Mouse (Mus musculus): ENCODE results near the gene Scrt2. TPM values are rescaled to one million over a fixed set of nuclear protein-coding genes. Genes with fewer than 3 reads are reported as not detected.

The Scrt2 gene
- polyA plus RNA-seq, 1 experiment from 2014 or later = 7.6 TPM

DNA sequence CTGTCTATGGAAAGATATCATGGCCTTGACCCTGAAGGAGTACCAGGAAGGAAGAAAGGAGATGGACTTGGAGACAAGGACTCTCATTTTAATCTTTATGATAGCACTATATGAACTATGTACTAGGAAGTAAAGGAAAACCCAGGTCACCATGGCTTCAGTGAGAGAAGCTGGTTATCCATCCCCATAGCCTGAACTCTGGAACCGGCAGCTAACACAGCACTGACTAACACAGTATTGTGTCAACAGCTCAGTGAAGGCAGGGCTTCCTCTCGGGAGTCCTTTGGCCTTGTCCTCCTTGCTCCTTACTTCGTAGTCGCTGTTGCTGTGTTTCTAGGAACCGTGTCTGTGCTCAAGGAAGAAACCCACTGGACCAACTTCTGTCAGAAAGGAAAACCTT is 28.1 kb downstream of the Scrt2 start:
- no peak overlapping the region for H3K9ac ChIP-seq (ENCODE audit: low read depth, low read length)
- no peaks in the 10 kb centered on the region; the same call in 1 of the 2 replicates for H3K36me3 ChIP-seq (ENCODE audit: control insufficient read depth, insufficient read depth, low read length)
- H3K9me3 ChIP-seq (ENCODE audit: control insufficient read depth, low read length) = peaks cover 2% of the 10 kb centered on the region; the same call in 1 of the 2 replicates
- WGBS = 89% methylated on average over 5 of the region's 5 CpGs
- no peak overlapping the region for H3K4me3 ChIP-seq (ENCODE audit: low read length)
- ATAC-seq = no peak
- H3K4me2 ChIP-seq (ENCODE audit: low read length) = no peak overlapping the region
- peaks cover 16% of the 10 kb centered on the region for H3K4me1 ChIP-seq (ENCODE audit: control insufficient read depth, insufficient read depth, low read depth, low read length)
- H3K27me3 ChIP-seq (replicated peaks; ENCODE audit: control insufficient read depth, insufficient read depth, low read length) = no peaks in the 10 kb centered on the region
- H3K27ac ChIP-seq (ENCODE audit: low read depth, low read length) = no peak overlapping the region

DNA sequence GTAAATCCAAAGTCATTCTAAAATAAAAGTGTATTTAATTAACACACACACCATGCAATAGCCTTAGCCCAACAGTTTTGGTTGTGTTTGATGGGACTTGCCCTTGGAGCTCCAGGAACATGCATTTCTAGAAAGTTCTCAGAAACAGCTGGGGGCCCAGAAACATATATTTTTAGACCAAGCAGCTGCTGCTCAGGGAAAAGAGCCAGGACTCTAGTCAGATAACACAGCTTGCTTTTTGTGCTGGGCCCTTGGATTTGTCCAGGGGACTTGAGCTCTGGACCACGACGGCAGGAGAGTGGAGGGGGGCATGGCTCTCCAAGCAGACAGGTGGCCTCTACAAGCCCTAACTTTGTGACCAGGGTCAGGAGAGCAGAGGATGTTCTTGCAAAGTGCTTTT is 30.0 kb downstream of the Scrt2 start:
- WGBS = 54% methylated on average over 2 of the region's 2 CpGs
- H3K27ac ChIP-seq (ENCODE audit: low read depth, low read length) = no peak overlapping the region
- no peaks in the 10 kb centered on the region; the same call in 1 of the 2 replicates for H3K36me3 ChIP-seq (ENCODE audit: control insufficient read depth, insufficient read depth, low read length)
- H3K9me3 ChIP-seq (ENCODE audit: control insufficient read depth, low read length) = peaks cover 2% of the 10 kb centered on the region; the same call in 1 of the 2 replicates
- no peak overlapping the region for H3K9ac ChIP-seq (ENCODE audit: low read depth, low read length)
- H3K27me3 ChIP-seq (replicated peaks; ENCODE audit: control insufficient read depth, insufficient read depth, low read length) = no peaks in the 10 kb centered on the region
- peaks cover 13% of the 10 kb centered on the region for H3K4me1 ChIP-seq (ENCODE audit: control insufficient read depth, insufficient read depth, low read depth, low read length)
- no peak overlapping the region for H3K4me2 ChIP-seq (ENCODE audit: low read length)
- H3K4me3 ChIP-seq (ENCODE audit: low read length) = no peak overlapping the region
- no peak for ATAC-seq

DNA sequence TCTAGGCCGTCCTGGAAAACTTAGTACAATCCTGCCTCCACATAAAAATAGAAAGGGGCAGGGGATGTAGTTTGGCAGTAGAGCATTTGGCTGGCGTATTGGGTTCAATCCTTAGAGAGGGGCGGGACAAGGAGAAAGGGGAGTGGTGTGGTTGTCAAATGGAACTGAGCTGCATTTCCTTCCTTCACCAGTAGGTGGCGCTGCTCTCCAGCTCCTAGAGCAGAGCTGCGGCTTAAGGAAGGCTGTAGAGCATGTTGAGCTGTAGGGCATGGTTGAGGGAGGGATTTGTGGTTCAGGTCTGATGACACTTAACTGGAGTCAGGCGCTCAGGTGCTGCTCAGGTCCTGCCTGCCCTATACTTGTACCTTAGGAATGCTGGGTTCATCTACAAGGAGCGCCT is 30.6 kb downstream of the Scrt2 start:
- no peak overlapping the region for H3K4me3 ChIP-seq (ENCODE audit: low read length)

DNA sequence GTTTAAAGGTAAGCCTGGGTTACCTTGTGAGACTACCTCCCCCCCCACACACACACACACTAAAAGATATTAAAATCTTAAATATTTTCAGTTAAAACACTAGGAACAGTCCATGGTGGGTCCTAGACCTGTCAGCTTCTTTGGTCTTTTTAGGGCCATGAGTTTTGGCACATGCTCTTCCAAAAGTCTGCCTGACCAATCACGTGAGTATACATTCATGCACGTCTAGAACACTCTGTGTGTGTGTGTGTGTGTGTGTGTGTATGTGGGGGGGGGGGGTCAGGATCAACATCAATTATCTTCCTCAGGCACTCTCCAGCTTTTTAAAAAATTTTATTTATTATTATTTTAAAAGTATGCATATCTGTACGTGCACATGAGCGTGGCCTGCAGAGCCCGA is 31.2 kb downstream of the Scrt2 start:
- H3K9me3 ChIP-seq (ENCODE audit: control insufficient read depth, low read length) = peaks cover 1% of the 10 kb centered on the region; the same call in 1 of the 2 replicates
- H3K4me3 ChIP-seq (ENCODE audit: low read length) = no peak overlapping the region
- peaks cover 8% of the 10 kb centered on the region for H3K4me1 ChIP-seq (ENCODE audit: control insufficient read depth, insufficient read depth, low read depth, low read length)
- no peaks in the 10 kb centered on the region; the same call in 1 of the 2 replicates for H3K36me3 ChIP-seq (ENCODE audit: control insufficient read depth, insufficient read depth, low read length)
- H3K27ac ChIP-seq (ENCODE audit: low read depth, low read length) = no peak overlapping the region
- H3K9ac ChIP-seq (ENCODE audit: low read depth, low read length) = no peak overlapping the region
- WGBS = 83% methylated on average over 5 of the region's 5 CpGs
- no peak for ATAC-seq
- H3K27me3 ChIP-seq (replicated peaks; ENCODE audit: control insufficient read depth, insufficient read depth, low read length) = no peaks in the 10 kb centered on the region
- no peak overlapping the region for H3K4me2 ChIP-seq (ENCODE audit: low read length)

More for the DNA sequence above, 30.6 kb downstream of the Scrt2 start:
- Histone ChIP-seq H3K9me3 (ENCODE audit: control insufficient read depth, low read length) (peaks cover 2% of the 10 kb centered on the region; the same call in 1 of the 2 replicates), H3K36me3 (ENCODE audit: control insufficient read depth, insufficient read depth, low read length) (no peaks in the 10 kb centered on the region; the same call in 1 of the 2 replicates), H3K4me2 (ENCODE audit: low read length) (no peak overlapping the region), H3K27me3 (replicated peaks; ENCODE audit: control insufficient read depth, insufficient read depth, low read length) (no peaks in the 10 kb centered on the region), H3K27ac (ENCODE audit: low read depth, low read length) (no peak overlapping the region), H3K4me1 (ENCODE audit: control insufficient read depth, insufficient read depth, low read depth, low read length) (peaks cover 8% of the 10 kb centered on the region), H3K9ac (ENCODE audit: low read depth, low read length) (no peak overlapping the region)
- WGBS = 8% methylated on average over 7 of the region's 7 CpGs
- peak; percentile 82 for ATAC-seq

DNA sequence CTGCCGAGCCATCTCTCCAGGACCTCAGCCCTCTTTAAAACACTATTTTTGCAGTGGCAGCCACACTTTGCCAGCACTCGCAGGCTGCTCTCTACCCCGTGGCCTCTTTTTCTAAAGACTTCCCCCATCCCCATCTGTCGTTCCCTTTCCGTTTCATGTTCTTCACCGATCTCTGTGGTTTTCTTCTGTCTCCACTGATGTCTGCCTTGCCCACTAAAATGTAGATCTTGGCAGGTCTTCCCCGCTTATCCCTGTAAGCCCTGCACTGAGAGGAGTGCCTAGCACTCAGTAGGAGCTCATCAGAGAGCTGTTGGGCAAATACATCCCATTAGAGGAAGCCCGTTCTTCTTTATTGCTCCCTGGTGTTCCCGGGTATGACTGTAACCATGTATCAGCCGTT is 31.6 kb downstream of the Scrt2 start:
- no peak overlapping the region for H3K27ac ChIP-seq (ENCODE audit: low read depth, low read length)
- no peaks in the 10 kb centered on the region for H3K36me3 ChIP-seq (ENCODE audit: control insufficient read depth, insufficient read depth, low read length)
- WGBS = 50% methylated on average over 10 of the region's 10 CpGs
- H3K27me3 ChIP-seq (replicated peaks; ENCODE audit: control insufficient read depth, insufficient read depth, low read length) = no peaks in the 10 kb centered on the region
- no peak overlapping the region for H3K9ac ChIP-seq (ENCODE audit: low read depth, low read length)
- no peak overlapping the region for H3K4me3 ChIP-seq (ENCODE audit: low read length)
- H3K4me1 ChIP-seq (ENCODE audit: control insufficient read depth, insufficient read depth, low read depth, low read length) = peaks cover 8% of the 10 kb centered on the region
- H3K9me3 ChIP-seq (ENCODE audit: control insufficient read depth, low read length) = no peaks in the 10 kb centered on the region
- ATAC-seq = no peak
- H3K4me2 ChIP-seq (ENCODE audit: low read length) = no peak overlapping the region

DNA sequence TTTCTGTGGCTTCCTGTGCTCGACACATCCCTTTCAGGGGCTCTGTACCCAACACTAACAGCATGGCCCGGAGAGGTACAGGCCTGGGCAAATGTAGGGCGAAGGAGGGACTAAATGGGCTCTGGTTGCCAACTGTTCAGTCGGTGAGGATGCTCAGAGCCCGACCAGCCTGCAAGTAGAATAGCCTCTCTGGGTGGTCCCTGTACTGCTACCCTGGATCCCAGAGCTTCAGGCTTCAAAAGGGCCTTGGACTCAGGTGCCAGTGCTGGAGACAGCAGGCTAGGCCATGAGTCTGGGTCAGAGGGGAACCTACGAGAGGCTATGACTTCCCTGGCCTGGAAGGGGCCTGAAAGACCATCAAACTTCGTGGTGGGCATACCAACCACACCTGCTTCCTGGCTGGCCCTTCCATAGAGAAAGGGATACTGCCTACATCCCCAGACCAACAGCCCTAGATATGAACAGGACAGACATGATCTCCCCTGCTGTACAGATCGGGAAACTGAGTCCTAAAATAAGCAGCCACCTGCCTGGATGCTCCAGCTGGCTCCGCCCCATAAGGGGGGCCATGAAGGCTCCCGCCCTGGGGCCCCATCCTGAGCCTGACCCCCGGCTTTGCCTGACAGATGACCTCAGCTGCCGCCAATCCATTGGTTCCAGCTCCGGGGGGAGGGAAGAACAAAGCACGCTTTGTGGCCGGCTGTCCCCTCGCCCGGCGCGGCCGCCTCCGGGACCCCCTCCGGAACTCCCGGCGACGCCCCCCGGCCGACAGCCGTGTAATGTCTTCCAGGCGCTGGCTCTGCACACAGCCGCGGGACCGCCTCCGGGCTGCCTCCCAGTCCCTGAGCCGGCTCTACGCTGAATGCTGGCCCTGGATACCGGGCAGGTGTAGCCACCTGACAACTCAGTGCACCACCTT is 33.0 kb downstream of the Scrt2 start:
- H3K9ac ChIP-seq (ENCODE audit: low read depth, low read length) = peak overlapping the region; percentile 50
- no peaks in the 10 kb centered on the region for H3K9me3 ChIP-seq (ENCODE audit: control insufficient read depth, low read length)
- H3K4me1 ChIP-seq (ENCODE audit: control insufficient read depth, insufficient read depth, low read depth, low read length) = peaks cover 8% of the 10 kb centered on the region
- ATAC-seq = peak; percentile 52
- no peak overlapping the region for H3K27ac ChIP-seq (ENCODE audit: low read depth, low read length)
- H3K4me2 ChIP-seq (ENCODE audit: low read length) = peak overlapping the region; percentile 54
- H3K36me3 ChIP-seq (ENCODE audit: control insufficient read depth, insufficient read depth, low read length) = no peaks in the 10 kb centered on the region
- no peaks in the 10 kb centered on the region for H3K27me3 ChIP-seq (replicated peaks; ENCODE audit: control insufficient read depth, insufficient read depth, low read length)
- peak overlapping the region; percentile 20 for H3K4me3 ChIP-seq (ENCODE audit: low read length)
- 9% methylated on average over 35 of the region's 36 CpGs for WGBS

DNA sequence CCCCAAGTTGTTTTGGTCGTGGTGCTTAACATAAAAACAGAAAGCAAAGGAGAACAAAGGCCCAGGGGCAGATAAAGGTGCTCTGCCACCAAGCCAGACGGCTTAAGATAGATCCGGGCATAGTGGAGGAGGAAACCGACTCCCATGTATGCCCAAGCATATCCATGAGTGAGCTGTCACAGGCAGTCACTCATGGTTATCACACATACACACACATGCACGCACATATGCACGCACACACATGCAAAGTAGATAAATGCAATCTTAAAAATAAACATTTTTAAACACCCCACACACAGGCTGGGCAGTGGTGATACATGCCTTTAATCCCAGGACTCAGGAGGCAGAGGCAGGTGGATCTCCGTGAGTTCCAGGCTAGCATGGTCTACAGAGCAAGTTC is 36.4 kb downstream of the Scrt2 start:
- H3K9ac ChIP-seq (ENCODE audit: low read depth, low read length) = no peak overlapping the region
- no peak overlapping the region for H3K4me3 ChIP-seq (ENCODE audit: low read length)
- H3K4me2 ChIP-seq (ENCODE audit: low read length) = no peak overlapping the region
- H3K27ac ChIP-seq (ENCODE audit: low read depth, low read length) = no peak overlapping the region
- no peaks in the 10 kb centered on the region for H3K9me3 ChIP-seq (ENCODE audit: control insufficient read depth, low read length)
- ATAC-seq = no peak
- H3K36me3 ChIP-seq (ENCODE audit: control insufficient read depth, insufficient read depth, low read length) = no peaks in the 10 kb centered on the region
- 85% methylated on average over 7 of the region's 7 CpGs for WGBS
- no peaks in the 10 kb centered on the region for H3K27me3 ChIP-seq (replicated peaks; ENCODE audit: control insufficient read depth, insufficient read depth, low read length)
- peaks cover 8% of the 10 kb centered on the region for H3K4me1 ChIP-seq (ENCODE audit: control insufficient read depth, insufficient read depth, low read depth, low read length)

DNA sequence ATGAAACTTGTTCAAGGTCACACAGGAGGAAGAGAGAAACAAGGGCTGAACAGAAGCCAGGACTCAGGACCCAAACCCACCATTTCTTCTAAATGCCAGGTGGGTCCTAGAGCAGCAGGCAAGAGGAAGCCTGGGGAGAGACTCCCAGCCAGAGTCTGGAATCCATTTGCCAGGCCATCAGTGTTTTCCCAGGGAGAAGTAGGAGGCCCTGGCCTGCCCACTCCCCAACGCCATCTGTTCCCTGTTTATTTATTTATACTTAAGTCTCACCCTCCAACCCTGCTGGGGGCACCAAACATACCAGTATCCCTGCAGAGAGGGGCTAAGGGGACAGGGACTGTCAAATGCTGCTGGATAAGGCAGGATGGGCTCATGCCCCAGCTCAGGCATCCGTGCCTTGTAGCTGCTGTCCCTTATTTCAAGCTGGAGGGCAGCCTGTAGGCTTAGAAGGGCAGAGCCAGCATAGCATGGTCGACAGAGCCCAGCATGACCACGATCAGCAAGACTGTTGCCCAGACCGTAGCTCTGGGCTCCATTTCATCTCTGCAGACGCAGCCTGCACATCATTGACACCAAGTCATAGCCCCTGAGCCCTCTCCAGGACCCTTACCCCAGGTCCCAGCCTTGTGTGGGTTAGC is 38.0 kb downstream of the Scrt2 start:
- Histone ChIP-seq H3K36me3 (ENCODE audit: control insufficient read depth, insufficient read depth, low read length) (no peaks in the 10 kb centered on the region), H3K9me3 (ENCODE audit: control insufficient read depth, low read length) (no peaks in the 10 kb centered on the region), H3K4me2 (ENCODE audit: low read length) (no peak overlapping the region), H3K4me3 (ENCODE audit: low read length) (no peak overlapping the region), H3K27me3 (replicated peaks; ENCODE audit: control insufficient read depth, insufficient read depth, low read length) (no peaks in the 10 kb centered on the region), H3K9ac (ENCODE audit: low read depth, low read length) (no peak overlapping the region), H3K27ac (ENCODE audit: low read depth, low read length) (no peak overlapping the region), H3K4me1 (ENCODE audit: control insufficient read depth, insufficient read depth, low read depth, low read length) (peaks cover 7% of the 10 kb centered on the region)
- no peak for ATAC-seq
- 38% methylated on average over 6 of the region's 6 CpGs for WGBS

DNA sequence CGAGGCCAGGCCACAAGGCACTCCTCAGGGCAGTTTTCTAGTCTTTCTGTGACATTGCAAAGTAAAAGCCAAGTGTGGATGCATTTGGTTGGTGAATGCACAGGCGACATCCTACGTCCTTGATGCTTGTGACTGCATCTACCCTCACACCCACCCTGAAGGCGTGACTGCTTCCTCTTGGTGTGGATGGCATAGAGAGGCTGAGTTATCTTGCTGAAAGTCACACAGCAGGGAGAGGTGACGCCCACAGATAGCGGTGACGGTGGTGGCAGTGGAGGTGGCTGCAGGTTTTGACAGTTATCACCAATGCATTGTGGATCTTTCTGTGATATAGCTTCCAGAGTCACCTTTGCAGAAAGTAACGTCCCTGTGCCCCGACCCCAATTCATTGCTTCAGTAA is 41.6 kb downstream of the Scrt2 start:
- no peak overlapping the region for H3K9ac ChIP-seq (ENCODE audit: low read depth, low read length)
- H3K4me3 ChIP-seq (ENCODE audit: low read length) = no peak overlapping the region
- no peaks in the 10 kb centered on the region for H3K9me3 ChIP-seq (ENCODE audit: control insufficient read depth, low read length)
- no peaks in the 10 kb centered on the region for H3K36me3 ChIP-seq (ENCODE audit: control insufficient read depth, insufficient read depth, low read length)
- 82% methylated on average over 9 of the region's 9 CpGs for WGBS
- no peaks in the 10 kb centered on the region for H3K4me1 ChIP-seq (ENCODE audit: control insufficient read depth, insufficient read depth, low read depth, low read length)
- no peak overlapping the region for H3K4me2 ChIP-seq (ENCODE audit: low read length)
- H3K27ac ChIP-seq (ENCODE audit: low read depth, low read length) = no peak overlapping the region
- ATAC-seq = no peak
- H3K27me3 ChIP-seq (replicated peaks; ENCODE audit: control insufficient read depth, insufficient read depth, low read length) = no peaks in the 10 kb centered on the region

Data from hindbrain, embryonic 16.5 days (tissue).